Mouse (Mus musculus): Measurements from ENCODE around the gene Ergic1.

The Ergic1 gene

GRCm38 (mm10) chr17:26699819-26700616, 138.7 kb downstream of the Ergic1 start:
- no peak for DNase-seq (ENCODE audit: low spot score in 2 of 2)

DNA sequence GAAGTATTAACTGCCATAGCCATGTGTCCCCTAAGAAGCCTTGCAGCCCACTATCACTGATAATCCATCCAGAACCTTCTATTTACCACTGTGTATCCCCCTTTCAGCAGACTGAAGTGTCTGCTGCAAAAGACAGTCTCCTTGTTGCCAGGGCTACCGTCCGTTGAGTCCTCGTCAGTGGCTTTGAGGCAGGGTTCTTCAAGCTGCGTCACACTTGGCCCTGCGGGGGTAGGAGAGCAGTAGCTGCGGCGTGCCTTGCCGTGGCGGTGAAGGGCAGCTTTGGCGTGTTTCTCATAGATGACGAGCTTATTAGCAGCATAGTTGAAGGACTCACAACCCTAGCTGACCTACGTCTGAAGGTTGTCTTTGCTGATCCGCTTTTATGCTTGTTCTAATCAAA, 140.3 kb downstream of the Ergic1 start:
- DNase-seq (ENCODE audit: low spot score in 2 of 2): no peak

GRCm38 (mm10) chr17:26702621-26703020, 141.3 kb downstream of the Ergic1 start:
- no peak for DNase-seq (ENCODE audit: low spot score in 2 of 2)

- DNase-seq (ENCODE audit: low spot score in 2 of 2): no peak
Observed at GRCm38 (mm10) chr17:26703671-26704070, 142.4 kb downstream of the Ergic1 start.

- no peak for DNase-seq (ENCODE audit: low spot score in 2 of 2)
Observed at GRCm38 (mm10) chr17:26705463-26706359, 144.4 kb downstream of the Ergic1 start.
